Mouse (Mus musculus) liver, postnatal 0 days (tissue): ENCODE measurements around the gene Slc9c1.

Source experiments
- CTCF ChIP-seq: sonication (generic); IDR thresholded peaks from 2 replicates; pipeline ENCODE4 v1.5.1; 2016; ENCODE audit warnings: antibody characterized with exemption, low read depth
- EP300 ChIP-seq: IDR thresholded peaks from 2 replicates; pipeline ENCODE4 v1.6.1; 2016; ENCODE audit warnings: antibody characterized with exemption, low read depth, mild to moderate bottlenecking

- TF ChIP-seq CTCF (no peak), EP300 (no peak)
These were observed 80.8 kb downstream of the Slc9c1 start for GRCm38 (mm10) chr16:45615944-45616343.
